Mouse (Mus musculus) forebrain, embryonic 14.5 days (tissue): Measurements from ENCODE around the gene Foxq1. TPM values are rescaled to one million over a fixed set of nuclear protein-coding genes. Genes with fewer than 3 reads are reported as not detected.
A peak's percentile ranks its signal among the peaks of the same experiment; 100 is the strongest.

Experiments
- ATAC-seq: fragments of 200-750 bp; cut with Nextera tagmentation; 2 replicates; pipeline ENCODE4 v1.8.0; 2017; ENCODE audit warnings: mild to moderate bottlenecking, moderate library complexity
- DNase-seq: peaks from one replicate; pipeline ENCODE4 v3.0.0-alpha.2; 2015; ENCODE audit warnings: low spot score
- H3K27ac ChIP-seq: fragments of 300-500 bp; sonication (generic); 2 replicates; pipeline ENCODE4 v1.5.1; 2014; ENCODE audit warnings: low read depth, mild to moderate bottlenecking, control low read depth, low read length, moderate library complexity
- H3K27me3 ChIP-seq: fragments of 300-500 bp; sonication (generic); replicated peaks from 2 replicates; pipeline ENCODE4 v1.6.1; 2014; ENCODE audit warnings: low read length, control low read depth, mixed read lengths; ENCODE audit not compliant: control insufficient read depth, insufficient read depth
- H3K36me3 ChIP-seq: fragments of 300-500 bp; sonication (generic); 2 replicates; pipeline ENCODE4 v1.6.1; 2014; ENCODE audit warnings: low read length, control low read depth; ENCODE audit not compliant: control insufficient read depth, insufficient read depth
- H3K4me1 ChIP-seq: fragments of 300-500 bp; sonication (generic); 2 replicates; pipeline ENCODE4 v1.6.1; 2014; ENCODE audit warnings: antibody characterized with exemption, low read length, control low read depth; ENCODE audit not compliant: control insufficient read depth, insufficient read depth
- H3K4me2 ChIP-seq: fragments of 300-500 bp; sonication (generic); 2 replicates; pipeline ENCODE4 v1.6.1; 2014; ENCODE audit warnings: mild to moderate bottlenecking, control low read depth, low read length
- H3K4me3 ChIP-seq: fragments of 300-500 bp; sonication (generic); 2 replicates; pipeline ENCODE4 v1.5.1; 2014; ENCODE audit warnings: low read depth, low read length, control low read depth
- H3K9ac ChIP-seq: fragments of 300-500 bp; sonication (generic); 2 replicates; pipeline ENCODE4 v1.6.1; 2014; ENCODE audit warnings: mild to moderate bottlenecking, low read length, control low read depth, moderate library complexity
- H3K9me3 ChIP-seq: fragments of 300-500 bp; sonication (generic); replicated peaks from 2 replicates; pipeline ENCODE4 v1.6.1; 2016; ENCODE audit warnings: low read length, control low read depth, mixed read lengths; ENCODE audit not compliant: control insufficient read depth
- WGBS: fragments of 180-500 bp; shearing (Covaris S2); extraction: QIAGEN DNeasy Blood & Tissue Kit; methylation state at CpG from one replicate; pipeline ENCODE4 v1.1.7; 2014; 5-methylcytosine and 5-hydroxymethylcytosine counted together
- polyA plus RNA-seq: library from polyadenylated mRNA; unstranded; fragments of >200 nt; fragmentation: Nextera tagmentation; extraction: Ambion mirVana; gene quantifications from 2 replicates; pipeline ENCODE4 v1.2.1, GENCODE M21; 2014

The Foxq1 gene
- polyA plus RNA-seq, 1 experiment from 2014 or later = 2.2 TPM

GRCm38 (mm10) chr13:31543021-31543420, 12.9 kb upstream of the Foxq1 start:
- H3K9me3 ChIP-seq = no peaks in the 10 kb centered on the region
- WGBS = 95% methylated on average over 5 of the region's 5 CpGs
- no peak overlapping the region for H3K4me3 ChIP-seq
- H3K4me2 ChIP-seq = no peak overlapping the region
- no peaks in the 10 kb centered on the region for H3K36me3 ChIP-seq
- no peak overlapping the region for H3K9ac ChIP-seq
- ATAC-seq (no peak), DNase-seq (no peak)
- no peaks in the 10 kb centered on the region for H3K27me3 ChIP-seq
- no peak overlapping the region for H3K27ac ChIP-seq
- no peaks in the 10 kb centered on the region for H3K4me1 ChIP-seq

- Histone ChIP-seq H3K27me3 (no peaks in the 10 kb centered on the region), H3K36me3 (no peaks in the 10 kb centered on the region), H3K9ac (no peak overlapping the region), H3K27ac (no peak overlapping the region), H3K4me3 (no peak overlapping the region), H3K9me3 (no peaks in the 10 kb centered on the region), H3K4me1 (no peaks in the 10 kb centered on the region), H3K4me2 (no peak overlapping the region)
- no peak for DNase-seq
- ATAC-seq = no peak
- whole genome bisulfite sequencing = 84% methylated on average over 2 of the region's 2 CpGs
These were observed 9.2 kb upstream of the Foxq1 start for GRCm38 (mm10) chr13:31546784-31547183.

GRCm38 (mm10) chr13:31547204-31547603, 8.7 kb upstream of the Foxq1 start:
- ATAC-seq (no peak), DNase-seq (no peak)
- Histone ChIP-seq H3K4me2 (no peak overlapping the region), H3K36me3 (no peaks in the 10 kb centered on the region), H3K4me3 (no peak overlapping the region), H3K27me3 (no peaks in the 10 kb centered on the region), H3K9ac (no peak overlapping the region), H3K27ac (no peak overlapping the region), H3K4me1 (no peaks in the 10 kb centered on the region), H3K9me3 (no peaks in the 10 kb centered on the region)
- WGBS = 87% methylated on average over 3 of the region's 3 CpGs

- no peaks in the 10 kb centered on the region for H3K27me3 ChIP-seq
- H3K9me3 ChIP-seq = no peaks in the 10 kb centered on the region
- no peak overlapping the region for H3K9ac ChIP-seq
- WGBS = 87% methylated on average over 9 of the region's 9 CpGs
- H3K36me3 ChIP-seq = no peaks in the 10 kb centered on the region
- no peaks in the 10 kb centered on the region for H3K4me1 ChIP-seq
- DNase-seq (no peak), ATAC-seq (no peak)
- no peak overlapping the region for H3K27ac ChIP-seq
- no peak overlapping the region for H3K4me3 ChIP-seq
- H3K4me2 ChIP-seq = no peak overlapping the region
These were observed 8.3 kb upstream of the Foxq1 start for GRCm38 (mm10) chr13:31547610-31548009.

GRCm38 (mm10) chr13:31556964-31557767, 1.2 kb downstream of the Foxq1 start:
- peak; percentile 7 for DNase-seq
- WGBS = 6% methylated on average over 24 of the region's 24 CpGs

GRCm38 (mm10) chr13:31557768-31558520, 2.0 kb downstream of the Foxq1 start:
- peak overlapping the region; percentile 97 for H3K4me2 ChIP-seq
- peak overlapping the region; percentile 60; the same call in 1 of the 2 replicates for H3K9ac ChIP-seq
- peak; percentile 42; the same call in 1 of the 2 replicates for ATAC-seq
- H3K9me3 ChIP-seq = no peaks in the 10 kb centered on the region
- peak overlapping the region; percentile 49 for H3K4me3 ChIP-seq
- H3K27ac ChIP-seq = no peak overlapping the region
- H3K36me3 ChIP-seq = no peaks in the 10 kb centered on the region
- H3K27me3 ChIP-seq = peaks cover 81% of the 10 kb centered on the region
- H3K4me1 ChIP-seq = peaks cover 17% of the 10 kb centered on the region
- DNase-seq = peak; percentile 29
- under 1% methylated on average over 73 of the region's 73 CpGs for WGBS

More at GRCm38 (mm10) chr13:31556964-31557767, 1.2 kb downstream of the Foxq1 start:
- H3K27ac ChIP-seq = no peak overlapping the region
- peak overlapping the region; percentile 49 for H3K4me3 ChIP-seq
- peak overlapping the region; percentile 97 for H3K4me2 ChIP-seq
- ATAC-seq = no peak
- no peaks in the 10 kb centered on the region for H3K9me3 ChIP-seq
- no peaks in the 10 kb centered on the region for H3K36me3 ChIP-seq
- peaks cover 17% of the 10 kb centered on the region for H3K4me1 ChIP-seq
- H3K9ac ChIP-seq = no peak overlapping the region; the same call in 1 of the 2 replicates
- H3K27me3 ChIP-seq = peaks cover 73% of the 10 kb centered on the region

GRCm38 (mm10) chr13:31558521-31559418, 2.8 kb downstream of the Foxq1 start, which contains the start of gene A530084C06Rik:
A530084C06Rik (minus strand) TSS chr13:31559333.
- H3K36me3 ChIP-seq = no peaks in the 10 kb centered on the region
- DNase-seq = peak; percentile 32
- under 1% methylated on average over 82 of the region's 88 CpGs for WGBS
- H3K9ac ChIP-seq = peak within 1 kb of the TSS; percentile 60
- no peaks in the 10 kb centered on the region for H3K9me3 ChIP-seq
- peak; percentile 46; the same call in 1 of the 2 replicates for ATAC-seq
- peaks cover 17% of the 10 kb centered on the region for H3K4me1 ChIP-seq
- H3K4me2 ChIP-seq = peak within 1 kb of the TSS; percentile 97
- peak within 1 kb of the TSS; percentile 49 for H3K4me3 ChIP-seq
- H3K27me3 ChIP-seq = peaks cover 84% of the 10 kb centered on the region
- H3K27ac ChIP-seq = peak within 1 kb of the TSS; percentile 21; the same call in 1 of the 2 replicates

GRCm38 (mm10) chr13:31559419-31560144, 3.6 kb downstream of the Foxq1 start:
- Histone ChIP-seq H3K4me3 (peak overlapping the region; percentile 49), H3K27me3 (peaks cover 86% of the 10 kb centered on the region), H3K27ac (peak overlapping the region; percentile 21; the same call in 1 of the 2 replicates), H3K4me2 (peak overlapping the region; percentile 97), H3K9me3 (no peaks in the 10 kb centered on the region), H3K9ac (peak overlapping the region; percentile 60), H3K36me3 (no peaks in the 10 kb centered on the region), H3K4me1 (peaks cover 17% of the 10 kb centered on the region)
- ATAC-seq = peak; percentile 73
- DNase-seq = peak; percentile 34
- WGBS = under 1% methylated on average over 63 of the region's 92 CpGs
